Mouse (Mus musculus) 3134 (cell line): ENCODE measurements around the gene Cmtm7.
"Not testable (repeated sequence)": the region's sequence is repeated elsewhere in the genome, so short reads cannot be mapped to it uniquely, and the experiment has no call there.

Source experiments
- DNase-seq: peaks from one replicate; pipeline ENCODE4 v3.0.0-alpha.2; 2011; ENCODE audit warnings: low spot score; ENCODE audit not compliant: insufficient read length; ENCODE audit errors: extremely low read depth

The Cmtm7 gene

GRCm38 (mm10) chr9:114729911-114730805 lies 51.5 kb downstream of the Cmtm7 start:
- no peak for DNase-seq

DNA sequence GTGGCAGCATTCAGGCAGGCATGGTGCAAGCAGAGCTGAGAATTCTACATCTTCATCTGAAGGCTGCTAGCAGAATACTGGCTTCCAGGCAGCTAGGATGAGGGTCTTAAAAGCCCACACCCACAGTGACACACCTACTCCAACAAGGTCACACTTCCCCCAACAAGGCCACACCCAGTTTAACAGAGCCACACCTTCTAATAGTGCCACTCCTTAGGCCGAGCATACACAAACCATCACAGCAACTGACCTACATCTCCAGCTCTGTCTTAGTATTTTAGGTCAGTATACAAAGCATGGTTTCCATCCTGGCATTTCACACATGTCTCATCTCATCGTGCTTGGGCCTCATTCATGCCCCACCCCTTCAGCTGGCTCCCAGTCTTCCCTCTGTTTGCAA lies 53.2 kb downstream of the Cmtm7 start:
- not testable (repeated sequence) for DNase-seq

DNA sequence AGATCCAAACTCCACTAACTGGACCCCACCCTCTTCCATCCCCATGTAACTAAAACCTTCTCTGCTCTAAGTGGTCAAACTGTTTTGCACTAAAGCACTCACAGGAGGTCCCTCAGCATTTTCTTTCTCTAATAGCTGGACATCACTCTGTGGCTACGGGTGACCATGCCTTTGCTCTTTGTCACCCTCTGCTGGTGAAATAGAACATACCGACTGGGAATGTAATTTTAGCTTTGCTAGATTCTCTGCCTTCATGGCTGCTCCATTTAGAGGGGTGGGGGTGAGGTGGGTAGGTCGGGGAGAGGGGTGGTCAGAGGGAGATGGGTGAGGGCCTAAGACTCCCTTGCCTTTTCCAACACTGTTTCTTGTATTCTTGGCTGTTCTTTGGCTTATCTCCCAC lies 54.3 kb downstream of the Cmtm7 start:
- DNase-seq = no peak

DNA sequence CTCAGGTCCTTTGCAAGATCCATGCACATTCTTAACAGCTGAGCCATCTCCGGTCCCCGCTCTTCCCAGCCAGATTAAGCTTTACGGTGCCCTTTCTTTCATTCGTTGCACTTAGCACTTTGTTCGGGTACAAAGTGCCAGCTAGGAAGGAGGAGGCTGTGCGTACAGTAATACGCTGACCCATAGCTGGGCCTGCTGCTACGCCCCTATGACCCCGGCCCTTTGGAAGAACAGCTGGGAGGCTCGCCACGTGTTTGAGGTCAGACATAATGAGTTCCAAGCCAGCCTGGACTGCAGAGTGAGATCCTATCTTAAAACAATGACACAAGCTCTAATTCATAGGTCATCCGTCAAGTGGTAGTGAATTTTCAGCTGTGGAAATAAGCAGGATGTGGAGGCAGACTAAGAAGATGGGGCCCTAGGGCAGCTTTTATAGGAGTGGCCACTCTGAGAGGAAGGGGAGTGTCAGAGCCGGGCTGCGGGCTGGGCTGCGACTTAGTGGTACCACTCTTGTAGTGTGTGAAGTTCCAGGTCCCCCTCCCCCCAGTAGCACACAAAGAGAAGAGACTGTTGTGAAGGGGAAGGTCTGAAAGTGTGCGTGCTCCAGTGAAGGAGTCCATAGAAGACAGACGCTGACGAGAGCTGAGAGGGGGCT lies 64.9 kb downstream of the Cmtm7 start:
- no peak for DNase-seq

DNA sequence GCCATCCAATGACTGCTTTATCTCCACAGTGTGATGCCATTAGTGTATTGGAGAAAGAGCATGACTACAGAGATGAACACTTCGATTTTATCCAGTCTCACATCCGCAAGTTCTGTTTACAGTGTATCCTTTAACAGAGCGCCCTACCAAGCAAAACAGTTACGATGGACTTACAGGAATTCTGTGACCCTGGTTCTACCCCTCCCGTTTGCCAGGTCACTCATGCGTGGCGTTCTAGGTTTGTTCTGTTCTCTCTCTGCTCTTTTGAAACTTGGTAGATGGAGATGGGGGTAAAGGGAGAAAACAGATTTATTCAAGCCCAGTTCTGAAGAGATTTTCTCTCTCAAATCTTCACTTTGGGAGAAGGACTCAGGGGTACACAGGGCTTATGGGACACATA lies 68.2 kb downstream of the Cmtm7 start:
- no peak for DNase-seq

GRCm38 (mm10) chr9:114710345-114710744 lies 71.3 kb downstream of the Cmtm7 start:
- no peak for DNase-seq

DNA sequence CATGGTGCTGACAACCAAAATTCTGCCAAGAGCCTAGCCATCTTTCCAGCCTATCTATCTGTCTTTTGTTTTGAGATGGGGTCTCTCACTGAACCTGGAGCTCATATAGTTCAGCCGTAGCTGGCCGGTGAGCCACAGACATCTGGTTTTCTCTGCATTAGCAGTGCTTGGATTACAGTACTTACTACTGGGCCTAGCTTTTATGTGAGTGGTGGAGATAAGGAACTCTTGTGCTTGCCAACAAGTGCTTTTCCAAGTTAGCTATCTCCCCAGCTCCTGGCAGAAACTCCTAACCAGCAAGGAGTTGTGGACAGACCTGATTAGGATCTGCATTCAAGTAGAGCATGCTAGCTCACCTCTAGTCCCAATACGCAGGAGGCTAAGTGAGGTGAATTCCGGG lies 73.9 kb downstream of the Cmtm7 start:
- no peak for DNase-seq
